Mouse (Mus musculus) testis, adult 2 months (tissue): ENCODE measurements at regions not wholly inside any gene's neighbourhood (a gene's known extent, or its start where the extent isn't known, plus 50 kb on each side); places are given as distances from the start of the nearest gene placed in this dataset.

Experiments used
- H3K27ac ChIP-seq: fragments of 200-500 bp; 2 replicates; pipeline ENCODE4 v1.5.1; 2012; ENCODE audit warnings: low read depth, low read length; ENCODE audit not compliant: control insufficient read depth, insufficient read depth
- H3K27me3 ChIP-seq: fragments of 200-500 bp; 2 replicates; pipeline ENCODE4 v1.6.1; 2012; ENCODE audit warnings: mild to moderate bottlenecking, low read length, moderate library complexity; ENCODE audit not compliant: control insufficient read depth, insufficient read depth
- H3K36me3 ChIP-seq: fragments of 200-500 bp; 2 replicates; pipeline ENCODE4 v1.6.1; 2012; ENCODE audit warnings: mild to moderate bottlenecking, low read length; ENCODE audit not compliant: control insufficient read depth, insufficient read depth
- H3K4me1 ChIP-seq: fragments of 200-500 bp; 2 replicates; pipeline ENCODE4 v1.6.1; 2012; ENCODE audit warnings: low read length; ENCODE audit not compliant: control insufficient read depth, insufficient read depth
- H3K4me3 ChIP-seq: fragments of 200-500 bp; 2 replicates; pipeline ENCODE4 v1.5.1; 2012; ENCODE audit warnings: low read depth, mild to moderate bottlenecking, low read length, moderate library complexity, mixed read lengths; ENCODE audit not compliant: control insufficient read depth
- CTCF ChIP-seq: fragments of 200-500 bp; IDR thresholded peaks from 2 replicates; pipeline ENCODE4 v1.5.1; 2012; ENCODE audit warnings: low read depth, mild to moderate bottlenecking, inconsistent platforms, low read length, moderate library complexity; ENCODE audit not compliant: control insufficient read depth, insufficient read depth, insufficient replicate concordance
- POLR2A ChIP-seq: fragments of 200-500 bp; IDR thresholded peaks from 2 replicates; pipeline ENCODE4 v1.6.1; 2012; ENCODE audit warnings: low read depth, mild to moderate bottlenecking, inconsistent platforms, low read length, moderate library complexity; ENCODE audit not compliant: control insufficient read depth

GRCm38 (mm10) chr4:7921503-7921902 is 317.3 kb downstream of the Car8 start:
- Histone ChIP-seq H3K36me3 (no peaks in the 10 kb centered on the region), H3K27me3 (no peaks in the 10 kb centered on the region)

GRCm38 (mm10) chr4:7913191-7913590 is 325.6 kb downstream of the Car8 start:
- H3K27ac ChIP-seq: no peak overlapping the region
- TF ChIP-seq CTCF (no peak), POLR2A (no peak)
- H3K4me1 ChIP-seq: no peaks in the 10 kb centered on the region
- H3K4me3 ChIP-seq: no peak overlapping the region
- no peaks in the 10 kb centered on the region for H3K36me3 ChIP-seq
- no peaks in the 10 kb centered on the region for H3K27me3 ChIP-seq

More at GRCm38 (mm10) chr4:7921503-7921902, 317.3 kb downstream of the Car8 start:
- no peaks in the 10 kb centered on the region for H3K4me1 ChIP-seq
- TF ChIP-seq CTCF (no peak), POLR2A (no peak)
- no peak overlapping the region for H3K4me3 ChIP-seq
- H3K27ac ChIP-seq: no peak overlapping the region

GRCm38 (mm10) chr4:7912675-7913074 is 326.2 kb downstream of the Car8 start:
- Histone ChIP-seq H3K27ac (no peak overlapping the region), H3K4me1 (no peaks in the 10 kb centered on the region), H3K27me3 (no peaks in the 10 kb centered on the region), H3K4me3 (no peak overlapping the region), H3K36me3 (no peaks in the 10 kb centered on the region)
- TF ChIP-seq CTCF (no peak), POLR2A (no peak)

- H3K27ac ChIP-seq: no peak overlapping the region
- H3K27me3 ChIP-seq: no peaks in the 10 kb centered on the region
- TF ChIP-seq POLR2A (no peak), CTCF (no peak)
- no peaks in the 10 kb centered on the region for H3K36me3 ChIP-seq
- H3K4me3 ChIP-seq: no peak overlapping the region
- no peaks in the 10 kb centered on the region for H3K4me1 ChIP-seq
Observed at GRCm38 (mm10) chr4:7903130-7903529, 335.7 kb downstream of the Car8 start.

GRCm38 (mm10) chr4:7894914-7895313 is 343.9 kb downstream of the Car8 start:
- no peak for TF ChIP-seq CTCF
- no peak for TF ChIP-seq POLR2A
- Histone ChIP-seq H3K36me3 (no peaks in the 10 kb centered on the region), H3K27ac (no peak overlapping the region), H3K27me3 (no peaks in the 10 kb centered on the region), H3K4me1 (no peaks in the 10 kb centered on the region), H3K4me3 (no peak overlapping the region)

GRCm38 (mm10) chr4:7891128-7891527 is 347.7 kb downstream of the Car8 start:
- no peak for TF ChIP-seq POLR2A
- TF ChIP-seq CTCF: no peak
- no peak overlapping the region for H3K4me3 ChIP-seq
- no peaks in the 10 kb centered on the region for H3K36me3 ChIP-seq
- no peaks in the 10 kb centered on the region for H3K4me1 ChIP-seq
- no peaks in the 10 kb centered on the region for H3K27me3 ChIP-seq
- no peak overlapping the region for H3K27ac ChIP-seq

GRCm38 (mm10) chr4:7854518-7854917 is 384.3 kb downstream of the Car8 start:
- Histone ChIP-seq H3K27me3 (no peaks in the 10 kb centered on the region), H3K4me1 (no peaks in the 10 kb centered on the region), H3K4me3 (no peak overlapping the region), H3K36me3 (no peaks in the 10 kb centered on the region), H3K27ac (no peak overlapping the region)
- TF ChIP-seq POLR2A: no peak
- no peak for TF ChIP-seq CTCF
